Mouse (Mus musculus) lung, postnatal 36 days (tissue): ENCODE measurements around the gene Hddc3.
"Not testable (repeated sequence)": the region's sequence is repeated elsewhere in the genome, so short reads cannot be mapped to it uniquely, and the experiment has no call there.

Experiments
- DNase-seq: peaks from one replicate; pipeline ENCODE4 v3.0.0; 2022; ENCODE audit warnings: mixed read lengths

Gene Hddc3

GRCm38 (mm10) chr7:80342858-80343257 lies at the start of gene Hddc3:
Gene Hddc3, plus strand, starts transcription at chr7:80343104.
- DNase-seq, result peak; percentile 98

GRCm38 (mm10) chr7:80294062-80294763 lies 48.7 kb upstream of the Hddc3 start, which contains the start of gene Prc1:
Gene Prc1, plus strand, starts transcription at chr7:80294450.
- peak; percentile 98 for DNase-seq

- no peak for DNase-seq
These were observed 47.9 kb upstream of the Hddc3 start for GRCm38 (mm10) chr7:80294764-80295648.

GRCm38 (mm10) chr7:80296462-80296861 lies 46.4 kb upstream of the Hddc3 start:
- no peak for DNase-seq

- DNase-seq, result no peak
These were observed 45.9 kb upstream of the Hddc3 start for GRCm38 (mm10) chr7:80297041-80297440.

- DNase-seq, result no peak
These were observed 44.1 kb upstream of the Hddc3 start for GRCm38 (mm10) chr7:80298754-80299153.

- no peak for DNase-seq
These were observed 43.3 kb upstream of the Hddc3 start for GRCm38 (mm10) chr7:80299568-80299967.

GRCm38 (mm10) chr7:80301522-80301921 lies 41.4 kb upstream of the Hddc3 start:
- no peak for DNase-seq

- DNase-seq, result no peak
These were observed 35.1 kb upstream of the Hddc3 start for GRCm38 (mm10) chr7:80307766-80308165.

- DNase-seq, result peak; percentile 19
These were observed 32.1 kb upstream of the Hddc3 start for GRCm38 (mm10) chr7:80310771-80311170.

- DNase-seq, result no peak
These were observed 27.2 kb upstream of the Hddc3 start for GRCm38 (mm10) chr7:80315733-80316132.

GRCm38 (mm10) chr7:80317439-80318115 lies 25.3 kb upstream of the Hddc3 start:
- no peak for DNase-seq

GRCm38 (mm10) chr7:80318670-80319069 lies 24.2 kb upstream of the Hddc3 start:
- no peak for DNase-seq

GRCm38 (mm10) chr7:80319846-80320496 lies 22.9 kb upstream of the Hddc3 start:
- no peak for DNase-seq

GRCm38 (mm10) chr7:80323336-80323735 lies 19.6 kb upstream of the Hddc3 start:
- no peak for DNase-seq

- DNase-seq, result peak; percentile 97
These were observed 18.7 kb upstream of the Hddc3 start, which contains the start of gene Rccd1 for GRCm38 (mm10) chr7:80324043-80324815. Gene Rccd1, minus strand, starts transcription at chr7:80324454.

- DNase-seq, result not testable (repeated sequence)
These were observed 18.1 kb upstream of the Hddc3 start for GRCm38 (mm10) chr7:80324816-80325119.

- no peak for DNase-seq
These were observed 17.5 kb upstream of the Hddc3 start for GRCm38 (mm10) chr7:80325292-80325868.

- no peak for DNase-seq
These were observed 16.8 kb upstream of the Hddc3 start for GRCm38 (mm10) chr7:80326076-80326475.

- DNase-seq, result no peak
These were observed 12.6 kb upstream of the Hddc3 start for GRCm38 (mm10) chr7:80330278-80330677.

- DNase-seq, result no peak
These were observed 11.5 kb upstream of the Hddc3 start for GRCm38 (mm10) chr7:80331433-80331832.

- DNase-seq, result no peak
These were observed 8.1 kb upstream of the Hddc3 start for GRCm38 (mm10) chr7:80334848-80335247.
